Mouse (Mus musculus) adrenal gland, postnatal 4 days (tissue): ENCODE data around the gene Lrp3. TPM values are rescaled to one million over a fixed set of nuclear protein-coding genes. Genes with fewer than 3 reads are reported as not detected.

Experiments used
- DNase-seq, 2 experiments: peaks; one replicate each; pipeline ENCODE4 v3.0.0; 2021 to 2022; ENCODE audit warnings: low spot score in 2 of 2, mixed read lengths in 2 of 2
- total RNA-seq, 2 experiments: library from RNA; stranded (reverse); gene quantifications; 2 replicates each; pipeline ENCODE4 v1.2.3; 2021

The Lrp3 gene
- total RNA-seq, 2 experiments from 2014 or later, result 22.0 to 23.4 TPM

- no peak for DNase-seq
These were observed 18.3 kb downstream of the Lrp3 start for GRCm38 (mm10) chr7:35197022-35197421.

GRCm38 (mm10) chr7:35191276-35191675, 24.0 kb downstream of the Lrp3 start:
- no peak for DNase-seq

- DNase-seq, result no peak
These were observed 25.6 kb downstream of the Lrp3 start for GRCm38 (mm10) chr7:35189699-35190098.

GRCm38 (mm10) chr7:35185889-35186569, 29.3 kb downstream of the Lrp3 start, which contains the start of gene Slc7a10:
Slc7a10 (plus strand) TSS chr7:35186385.
- DNase-seq, result no peak

- DNase-seq, result no peak
These were observed 30.2 kb downstream of the Lrp3 start for GRCm38 (mm10) chr7:35184833-35185724.

- DNase-seq, result no peak
These were observed 38.6 kb downstream of the Lrp3 start for GRCm38 (mm10) chr7:35176412-35177381.

- no peak for DNase-seq
These were observed 39.8 kb downstream of the Lrp3 start for GRCm38 (mm10) chr7:35175533-35175932.

- no peak for DNase-seq
These were observed 42.8 kb downstream of the Lrp3 start for GRCm38 (mm10) chr7:35172519-35172918.

GRCm38 (mm10) chr7:35171867-35172382, 43.4 kb downstream of the Lrp3 start:
- peak in 1 of 2 experiments; percentile 63 for DNase-seq

- DNase-seq, result peak; percentile 71 to 75
These were observed 46.0 kb downstream of the Lrp3 start for GRCm38 (mm10) chr7:35169341-35169740.

- no peak for DNase-seq
These were observed 47.4 kb downstream of the Lrp3 start for GRCm38 (mm10) chr7:35167925-35168324.

GRCm38 (mm10) chr7:35166988-35167387, 48.3 kb downstream of the Lrp3 start:
- DNase-seq, result no peak

GRCm38 (mm10) chr7:35164131-35164530, 51.2 kb downstream of the Lrp3 start:
- no peak for DNase-seq

GRCm38 (mm10) chr7:35163600-35163999, 51.7 kb downstream of the Lrp3 start:
- no peak for DNase-seq

- no peak for DNase-seq
These were observed 52.9 kb downstream of the Lrp3 start for GRCm38 (mm10) chr7:35162443-35162842.

- no peak for DNase-seq
These were observed 57.8 kb downstream of the Lrp3 start for GRCm38 (mm10) chr7:35157512-35157911.

- no peak for DNase-seq
These were observed 58.5 kb downstream of the Lrp3 start for GRCm38 (mm10) chr7:35156561-35157477.

- DNase-seq, result no peak
These were observed 60.8 kb downstream of the Lrp3 start for GRCm38 (mm10) chr7:35154449-35154848.

GRCm38 (mm10) chr7:35150860-35151259, 64.4 kb downstream of the Lrp3 start:
- DNase-seq, result no peak
